Mouse (Mus musculus) lung, postnatal 14 days (tissue): ENCODE results near the gene Gm6882.
"Not testable (repeated sequence)": the region's sequence is repeated elsewhere in the genome, so short reads cannot be mapped to it uniquely, and the experiment has no call there.

Experiments
- DNase-seq: peaks from one replicate; pipeline ENCODE4 v3.0.0; 2021

Gene Gm6882

GRCm38 (mm10) chr7:21432645-21433044 is at the start of gene Gm6882:
TSS of gene Gm6882 (minus strand) at chr7:21432745.
- not testable (repeated sequence) for DNase-seq
